Mouse (Mus musculus): Measurements from ENCODE around the gene AC129217.1. TPM values are rescaled to one million over a fixed set of nuclear protein-coding genes. Genes with fewer than 3 reads are reported as not detected.

The AC129217.1 gene
- total and polyA plus RNA-seq, 3 experiments = 0.23 to 53.4 TPM; not detected in 1

DNA sequence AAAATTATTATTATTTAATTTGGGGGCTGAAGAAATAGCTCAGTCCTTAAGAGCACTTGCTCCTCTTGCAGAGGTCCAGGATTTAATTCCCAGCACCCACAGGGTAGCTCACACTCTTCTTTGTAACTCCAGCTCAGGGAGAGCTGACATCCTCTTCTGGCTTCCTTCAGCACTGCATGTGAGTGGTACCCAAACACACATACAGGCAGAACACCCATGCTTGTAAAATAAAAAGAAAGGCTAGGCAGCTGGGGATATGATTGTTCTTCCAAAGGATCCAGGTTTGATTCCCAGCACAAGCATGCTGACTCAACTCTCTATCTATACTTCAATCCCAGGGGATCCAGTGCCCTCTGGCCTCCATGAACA, 30.6 kb upstream of the AC129217.1 start:
- DNase-seq (ENCODE audit: low read depth, low spot score) = peak; percentile 57
- H3K9ac ChIP-seq (ENCODE audit: control insufficient read depth, low read depth, low read length, poor library complexity, severe bottlenecking) = peak overlapping the region; percentile 65
- no peak overlapping the region for H3K27ac ChIP-seq (ENCODE audit: control insufficient read depth, low read depth, low read length)
- TF ChIP-seq NRF1 (IDR thresholded peaks at IDR 0.05; ENCODE audit: insufficient read depth, low read depth, low read length, poor library complexity, severe bottlenecking) = no peak
- no peak for TF ChIP-seq RCOR1 (IDR thresholded peaks at IDR 0.05; ENCODE audit: low read depth, low read length)
- TF ChIP-seq ZC3H11A (IDR thresholded peaks at IDR 0.05; ENCODE audit: low read depth, low read length) = no peak
- no peak for TF ChIP-seq UBTF (IDR thresholded peaks at IDR 0.05; ENCODE audit: borderline replicate concordance, insufficient read depth, low read depth, low read length)
- TF ChIP-seq MXI1 (IDR thresholded peaks at IDR 0.05; ENCODE audit: low read depth, low read length) = no peak
- no peak for TF ChIP-seq CTCF (IDR thresholded peaks at IDR 0.05 in 2 of 3, conservative IDR thresholded peaks at IDR 0.05 in 1 of 3; ENCODE audit: control insufficient read depth in 1 of 3, insufficient read depth in 1 of 3, low read depth in 2 of 3, low read length in 3 of 3, poor library complexity in 1 of 3, severe bottlenecking in 1 of 3)
- TF ChIP-seq POLR2AphosphoS2 (IDR thresholded peaks at IDR 0.05; ENCODE audit: low read length) = no peak
- TF ChIP-seq POLR2AphosphoS5 (IDR thresholded peaks at IDR 0.05; ENCODE audit: borderline replicate concordance, low read depth, low read length) = no peak
- no peak for TF ChIP-seq MYC (IDR thresholded peaks at IDR 0.05; ENCODE audit: low read depth, low read length)
- TF ChIP-seq POLR2A (IDR thresholded peaks at IDR 0.05; ENCODE audit: control insufficient read depth in 1 of 2, insufficient read depth in 1 of 2, low read depth in 1 of 2, low read length in 2 of 2, poor library complexity in 1 of 2) = no peak
- TF ChIP-seq MAX (IDR thresholded peaks at IDR 0.05; ENCODE audit: low read length) = no peak
- no peak for TF ChIP-seq ZNF384 (IDR thresholded peaks at IDR 0.05; ENCODE audit: low read depth, low read length)
- no peak for TF ChIP-seq HCFC1 (IDR thresholded peaks at IDR 0.05; ENCODE audit: low read depth, low read length)
- TF ChIP-seq SMC3 (IDR thresholded peaks at IDR 0.05; ENCODE audit: low read depth, low read length) = no peak
- peaks cover 22% of the 10 kb centered on the region for H3K79me2 ChIP-seq (ENCODE audit: control insufficient read depth, insufficient read depth, low read length, poor library complexity)
- peaks cover 3 to 18% of the 10 kb centered on the region in 2 experiments for H3K36me3 ChIP-seq (ENCODE audit: control insufficient read depth in 1 of 2, insufficient read depth in 2 of 2, low read length in 2 of 2)
- no peaks in the 10 kb centered on the region for H3K9me3 ChIP-seq (replicated peaks; ENCODE audit: insufficient read depth, low read length)
- peaks cover 4 to 23% of the 10 kb centered on the region in 2 experiments for H3K4me1 ChIP-seq (ENCODE audit: control insufficient read depth in 1 of 2, insufficient read depth in 2 of 2, low read length in 2 of 2)
- H3K27me3 ChIP-seq (ENCODE audit: control insufficient read depth in 1 of 2, insufficient read depth in 2 of 2, low read length in 2 of 2) = no peaks in the 10 kb centered on the region
- H3K4me3 ChIP-seq (ENCODE audit: control insufficient read depth in 1 of 2, insufficient read depth in 1 of 2, low read depth in 2 of 2, low read length in 2 of 2) = peak overlapping the region; percentile 69 to 95

- Histone ChIP-seq H3K4me3 (ENCODE audit: control insufficient read depth in 1 of 2, insufficient read depth in 1 of 2, low read depth in 2 of 2, low read length in 2 of 2) (peak within 1 kb of the TSS; percentile 74 to 91), H3K36me3 (ENCODE audit: control insufficient read depth in 1 of 2, insufficient read depth in 2 of 2, low read length in 2 of 2) (peaks cover 0 to 9% of the 10 kb centered on the region in 2 experiments; a peak in 3 of 4 replicates), H3K27ac (ENCODE audit: control insufficient read depth, low read depth, low read length) (peak within 1 kb of the TSS; percentile 74), H3K4me1 (ENCODE audit: control insufficient read depth in 1 of 2, insufficient read depth in 2 of 2, low read length in 2 of 2) (peaks cover 2 to 21% of the 10 kb centered on the region in 2 experiments; a peak in 2 of 4 replicates), H3K79me2 (ENCODE audit: control insufficient read depth, insufficient read depth, low read length, poor library complexity) (peaks cover 9% of the 10 kb centered on the region), H3K9ac (ENCODE audit: control insufficient read depth, low read depth, low read length, poor library complexity, severe bottlenecking) (peak within 1 kb of the TSS; percentile 78), H3K9me3 (replicated peaks; ENCODE audit: insufficient read depth, low read length) (no peaks in the 10 kb centered on the region), H3K27me3 (ENCODE audit: control insufficient read depth in 1 of 2, insufficient read depth in 2 of 2, low read length in 2 of 2) (no peaks in the 10 kb centered on the region)
- DNase-seq (ENCODE audit: low read depth, low spot score) = peak; percentile 100
- TF ChIP-seq USF1 (IDR thresholded peaks at IDR 0.05; ENCODE audit: low read depth, low read length) (no peak), BHLHE40 (IDR thresholded peaks at IDR 0.05; ENCODE audit: borderline replicate concordance, low read depth, low read length) (no peak), HCFC1 (IDR thresholded peaks at IDR 0.05; ENCODE audit: low read depth, low read length) (peak; percentile 77), CHD1 (IDR thresholded peaks at IDR 0.05; ENCODE audit: low read depth, low read length) (no peak), CHD2 (IDR thresholded peaks at IDR 0.05; ENCODE audit: low read length) (peak; percentile 71), ZNF384 (IDR thresholded peaks at IDR 0.05; ENCODE audit: low read depth, low read length) (peak; percentile 72), POLR2A (IDR thresholded peaks at IDR 0.05; ENCODE audit: control insufficient read depth in 1 of 2, insufficient read depth in 1 of 2, low read depth in 1 of 2, low read length in 2 of 2, poor library complexity in 1 of 2) (peak; percentile 52 to 86), GATA1 (IDR thresholded peaks at IDR 0.05; ENCODE audit: low read depth, low read length) (0 out of 2 replicates have a peak, but pooled peaks have one; percentile 4), MXI1 (IDR thresholded peaks at IDR 0.05; ENCODE audit: low read depth, low read length) (peak; percentile 50), POLR2AphosphoS2 (IDR thresholded peaks at IDR 0.05; ENCODE audit: low read length) (peak; percentile 80), ZMIZ1 (IDR thresholded peaks at IDR 0.05; ENCODE audit: low read depth, low read length) (peak; percentile 35; the same call in 1 of the 2 replicates), RAD21 (IDR thresholded peaks at IDR 0.05; ENCODE audit: low read depth, low read length) (no peak), TBP (IDR thresholded peaks at IDR 0.05; ENCODE audit: low read depth, low read length) (peak; percentile 75; the same call in 1 of the 2 replicates), SIN3A (IDR thresholded peaks at IDR 0.05; ENCODE audit: low read length) (peak; percentile 77), NRF1 (IDR thresholded peaks at IDR 0.05; ENCODE audit: insufficient read depth, low read depth, low read length, poor library complexity, severe bottlenecking) (peak; percentile 30; the same call in 1 of the 2 replicates), ELF1 (IDR thresholded peaks at IDR 0.05; ENCODE audit: low read depth, low read length) (peak; percentile 54), NELFE (IDR thresholded peaks at IDR 0.05; ENCODE audit: low read depth, low read length) (peak; percentile 81), POLR2AphosphoS5 (IDR thresholded peaks at IDR 0.05; ENCODE audit: borderline replicate concordance, low read depth, low read length) (no peak)
Observed at GRCm38 (mm10) chr19:8802130-8802821, 27.3 kb upstream of the AC129217.1 start, which contains the start of gene Zbtb3. TSS of gene Zbtb3 (plus strand) at chr19:8802555.
